Mouse (Mus musculus) limb, embryonic 10.5 days (tissue): ENCODE measurements around the gene Grik3. TPM values are rescaled to one million over a fixed set of nuclear protein-coding genes. Genes with fewer than 3 reads are reported as not detected.

Source experiments
- DNase-seq: peaks from one replicate; pipeline ENCODE4 v3.0.0-alpha.2; 2017; ENCODE audit warnings: low spot score
- H3K27ac ChIP-seq: fragments of 300-500 bp; sonication (generic); 2 replicates; pipeline ENCODE4 v1.5.1; 2016; ENCODE audit warnings: mild to moderate bottlenecking
- H3K27me3 ChIP-seq: fragments of 300-500 bp; sonication (generic); 2 replicates; pipeline ENCODE4 v1.6.1; 2016; ENCODE audit warnings: low read depth, mild to moderate bottlenecking; ENCODE audit not compliant: poor library complexity, severe bottlenecking
- H3K36me3 ChIP-seq: fragments of 300-500 bp; sonication (generic); 2 replicates; pipeline ENCODE4 v1.6.1; 2016; ENCODE audit warnings: mild to moderate bottlenecking, moderate library complexity
- H3K4me1 ChIP-seq: fragments of 300-500 bp; sonication (generic); 2 replicates; pipeline ENCODE4 v1.6.1; 2016
- H3K4me3 ChIP-seq: fragments of 300-500 bp; sonication (generic); 2 replicates; pipeline ENCODE4 v1.5.1; 2016; ENCODE audit warnings: mild to moderate bottlenecking, moderate library complexity
- H3K9me3 ChIP-seq: fragments of 300-500 bp; sonication (generic); replicated peaks from 2 replicates; pipeline ENCODE4 v1.6.1; 2016; ENCODE audit warnings: mild to moderate bottlenecking
- WGBS: fragments of 180-500 bp; shearing (Covaris S2); methylation state at CpG from one replicate; pipeline ENCODE4 v1.1.7; 2016; 5-methylcytosine and 5-hydroxymethylcytosine counted together
- polyA plus RNA-seq: library from polyadenylated mRNA; unstranded; fragments of >200 nt; fragmentation: Nextera tagmentation; extraction: Ambion mirVana; gene quantifications from 2 replicates; pipeline ENCODE4 v1.2.1, GENCODE M21; 2016

Gene Grik3
- polyA plus RNA-seq, 1 experiment from 2014 or later: not detected

DNA sequence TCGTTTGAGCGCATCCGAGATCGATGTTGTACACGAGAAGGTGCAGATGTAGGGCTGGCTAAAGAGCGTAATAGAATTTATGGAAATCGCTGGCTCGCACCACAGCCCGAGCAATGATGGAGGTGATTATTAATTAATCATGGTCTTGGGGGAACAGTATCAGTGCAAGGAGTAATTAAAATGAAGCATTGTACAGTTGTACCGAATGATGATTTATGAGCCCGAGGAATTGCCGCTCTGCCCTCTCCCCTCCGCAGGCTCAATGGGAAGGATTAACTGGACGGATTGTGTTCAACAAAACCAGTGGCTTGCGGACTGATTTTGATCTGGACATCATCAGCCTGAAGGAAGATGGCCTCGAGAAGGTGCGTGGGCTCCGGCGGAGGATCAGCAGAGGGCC is 165.5 kb downstream of the Grik3 start:
- peaks cover 12% of the 10 kb centered on the region for H3K4me1 ChIP-seq
- WGBS: 90% methylated on average over 19 of the region's 19 CpGs
- no peak for DNase-seq
- H3K9me3 ChIP-seq: no peaks in the 10 kb centered on the region
- H3K4me3 ChIP-seq: no peak overlapping the region
- H3K27ac ChIP-seq: no peak overlapping the region
- H3K36me3 ChIP-seq: no peaks in the 10 kb centered on the region
- H3K27me3 ChIP-seq: peaks cover 23% of the 10 kb centered on the region

GRCm38 (mm10) chr4:125658376-125658775 is 167.9 kb downstream of the Grik3 start:
- WGBS: 75% methylated on average over 8 of the region's 8 CpGs
- no peak for DNase-seq
- H3K27ac ChIP-seq: no peak overlapping the region
- H3K9me3 ChIP-seq: no peaks in the 10 kb centered on the region
- H3K4me3 ChIP-seq: no peak overlapping the region
- H3K36me3 ChIP-seq: no peaks in the 10 kb centered on the region
- 0 out of 2 replicates have a peak, but pooled peaks cover 14% of the 10 kb centered on the region for H3K27me3 ChIP-seq
- H3K4me1 ChIP-seq: peaks cover 5% of the 10 kb centered on the region

GRCm38 (mm10) chr4:125661982-125662381 is 171.5 kb downstream of the Grik3 start:
- no peaks in the 10 kb centered on the region for H3K36me3 ChIP-seq
- 0 out of 2 replicates have a peak, but pooled peaks cover 11% of the 10 kb centered on the region for H3K27me3 ChIP-seq
- H3K27ac ChIP-seq: no peak overlapping the region
- DNase-seq: no peak
- peaks cover 38% of the 10 kb centered on the region for H3K4me1 ChIP-seq
- no peak overlapping the region for H3K4me3 ChIP-seq
- no peaks in the 10 kb centered on the region for H3K9me3 ChIP-seq
- WGBS: 87% methylated on average over 6 of the region's 6 CpGs

GRCm38 (mm10) chr4:125663262-125663661 is 172.8 kb downstream of the Grik3 start:
- 0 out of 2 replicates have a peak, but pooled peaks cover 7% of the 10 kb centered on the region for H3K27me3 ChIP-seq
- H3K4me3 ChIP-seq: no peak overlapping the region
- no peak for DNase-seq
- 0 out of 2 replicates have a peak overlapping the region, but pooled peaks have one; percentile 44 for H3K27ac ChIP-seq
- no peaks in the 10 kb centered on the region for H3K9me3 ChIP-seq
- WGBS: 80% methylated on average over 8 of the region's 8 CpGs
- peaks cover 38% of the 10 kb centered on the region for H3K4me1 ChIP-seq
- no peaks in the 10 kb centered on the region for H3K36me3 ChIP-seq

- 50% methylated on average over 5 of the region's 5 CpGs for WGBS
- peak; percentile 67 for DNase-seq
- peaks cover 35% of the 10 kb centered on the region for H3K4me1 ChIP-seq
Observed at GRCm38 (mm10) chr4:125665955-125666354, 175.5 kb downstream of the Grik3 start.

GRCm38 (mm10) chr4:125682007-125682406 is 191.5 kb downstream of the Grik3 start:
- H3K9me3 ChIP-seq: no peaks in the 10 kb centered on the region
- H3K4me1 ChIP-seq: peaks cover 9% of the 10 kb centered on the region
- DNase-seq: no peak
- 0 out of 2 replicates have a peak, but pooled peaks cover 2% of the 10 kb centered on the region for H3K27me3 ChIP-seq
- no peak overlapping the region for H3K27ac ChIP-seq
- 93% methylated on average over 13 of the region's 13 CpGs for WGBS
- H3K36me3 ChIP-seq: no peaks in the 10 kb centered on the region
- no peak overlapping the region for H3K4me3 ChIP-seq

More at GRCm38 (mm10) chr4:125665955-125666354, 175.5 kb downstream of the Grik3 start:
- Histone ChIP-seq H3K9me3 (no peaks in the 10 kb centered on the region), H3K4me3 (no peak overlapping the region), H3K36me3 (no peaks in the 10 kb centered on the region), H3K27me3 (no peaks in the 10 kb centered on the region), H3K27ac (peak overlapping the region; percentile 68)

DNA sequence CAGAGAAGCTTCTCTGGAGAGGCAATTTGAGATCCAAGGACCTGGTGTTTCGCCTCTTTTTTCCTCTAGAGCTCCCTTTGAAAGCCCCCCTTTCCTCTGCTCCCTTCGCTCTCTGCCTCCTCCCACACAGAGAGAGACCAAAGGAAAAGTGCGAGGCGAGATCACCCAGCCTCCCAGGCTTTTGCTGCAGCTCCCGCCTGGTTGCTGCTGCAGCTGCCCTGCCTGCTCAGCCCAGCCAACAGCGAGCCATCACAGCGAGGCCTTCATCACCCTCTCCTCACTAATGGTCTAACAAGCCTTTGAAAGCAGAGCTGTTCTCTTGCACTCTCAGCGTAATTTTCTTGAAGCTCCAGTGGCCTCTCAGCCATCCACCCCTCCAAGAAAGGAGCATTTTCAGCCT is 196.6 kb downstream of the Grik3 start:
- H3K27ac ChIP-seq: no peak overlapping the region
- no peak for DNase-seq
- WGBS: 19% methylated on average over 8 of the region's 8 CpGs

GRCm38 (mm10) chr4:125695431-125695830 is 204.9 kb downstream of the Grik3 start:
- DNase-seq: no peak
- Histone ChIP-seq H3K36me3 (no peaks in the 10 kb centered on the region), H3K4me3 (no peak overlapping the region), H3K9me3 (no peaks in the 10 kb centered on the region), H3K27ac (no peak overlapping the region), H3K27me3 (peaks cover 80% of the 10 kb centered on the region), H3K4me1 (peaks cover 58% of the 10 kb centered on the region)
- 40% methylated on average over 6 of the region's 6 CpGs for WGBS

More for the DNA sequence above, 196.6 kb downstream of the Grik3 start:
- Histone ChIP-seq H3K4me3 (no peak overlapping the region), H3K4me1 (peaks cover 29% of the 10 kb centered on the region), H3K27me3 (peaks cover 37% of the 10 kb centered on the region), H3K36me3 (no peaks in the 10 kb centered on the region), H3K9me3 (no peaks in the 10 kb centered on the region)

- H3K27ac ChIP-seq: no peak overlapping the region
- H3K4me3 ChIP-seq: no peak overlapping the region
- H3K27me3 ChIP-seq: peaks cover 84% of the 10 kb centered on the region
- WGBS: 20% methylated on average over 18 of the region's 18 CpGs
- H3K36me3 ChIP-seq: no peaks in the 10 kb centered on the region
- peaks cover 51% of the 10 kb centered on the region for H3K4me1 ChIP-seq
- H3K9me3 ChIP-seq: no peaks in the 10 kb centered on the region
- DNase-seq: no peak
Observed at GRCm38 (mm10) chr4:125696182-125696939, 205.9 kb downstream of the Grik3 start.

DNA sequence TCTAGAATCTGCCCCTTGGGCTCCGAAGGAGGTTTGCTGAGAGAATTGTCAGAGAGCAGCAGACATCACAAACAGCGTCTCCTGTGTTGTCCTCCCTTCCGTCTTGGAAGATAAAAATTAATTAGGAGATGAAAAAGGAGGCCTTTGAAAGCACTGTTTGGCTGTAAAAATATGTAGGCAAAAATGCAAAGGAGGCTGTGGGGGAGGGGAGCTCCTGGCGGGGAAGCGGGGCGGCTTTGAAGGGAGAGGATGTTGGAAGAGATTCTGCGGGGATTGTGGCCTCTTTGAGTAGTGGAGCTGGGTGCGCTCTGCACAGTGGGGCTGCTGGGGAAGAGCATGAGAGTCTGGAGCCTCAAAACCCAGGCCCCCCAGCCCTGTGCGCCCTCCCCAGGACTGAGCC is 207.1 kb downstream of the Grik3 start:
- Histone ChIP-seq H3K27me3 (peaks cover 90% of the 10 kb centered on the region), H3K27ac (no peak overlapping the region), H3K36me3 (no peaks in the 10 kb centered on the region), H3K9me3 (no peaks in the 10 kb centered on the region), H3K4me1 (peaks cover 39% of the 10 kb centered on the region), H3K4me3 (no peak overlapping the region)
- WGBS: 38% methylated on average over 9 of the region's 9 CpGs
- DNase-seq: no peak

DNA sequence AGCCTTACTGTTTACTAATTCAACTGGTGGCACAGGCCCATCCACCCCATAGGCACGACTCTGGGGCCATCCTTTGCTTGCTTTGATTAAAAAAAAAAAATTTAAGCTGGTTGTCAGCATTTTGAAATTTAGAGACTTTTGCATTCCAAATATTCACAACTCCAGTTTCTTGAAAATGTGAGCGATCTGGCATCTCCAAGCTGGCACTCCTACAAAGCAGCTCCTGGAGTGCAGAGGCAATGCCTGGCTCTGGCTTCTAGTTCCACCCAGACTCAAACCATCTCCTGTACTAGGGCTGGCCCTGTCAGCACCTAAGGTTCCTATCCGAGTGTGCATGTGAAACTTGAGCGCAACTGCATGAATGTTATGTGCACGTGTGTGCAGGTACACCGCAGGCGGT is 208.6 kb downstream of the Grik3 start:
- H3K4me1 ChIP-seq: peaks cover 35% of the 10 kb centered on the region

DNA sequence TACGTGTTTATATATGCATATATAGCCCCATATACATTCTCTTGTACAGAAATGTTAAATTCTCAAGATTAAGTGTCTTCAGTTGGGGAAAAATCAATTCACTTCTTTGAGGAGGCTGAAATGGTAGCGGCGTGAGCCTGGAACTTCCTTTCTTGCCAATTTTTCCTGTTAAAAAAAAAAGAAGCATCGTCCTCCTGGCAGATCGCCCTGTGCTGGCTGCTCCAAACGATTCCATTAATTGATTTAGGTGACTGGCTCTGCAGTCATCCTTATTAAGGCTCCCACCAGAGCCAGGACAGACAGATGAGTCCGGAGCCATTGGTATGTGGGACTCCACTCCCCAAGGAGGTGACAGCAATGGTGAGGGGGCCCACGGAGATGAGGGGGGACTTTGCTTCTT is 209.8 kb downstream of the Grik3 start:
- Histone ChIP-seq H3K4me3 (no peak overlapping the region), H3K27ac (no peak overlapping the region), H3K27me3 (peaks cover 95% of the 10 kb centered on the region), H3K9me3 (no peaks in the 10 kb centered on the region), H3K4me1 (peaks cover 33% of the 10 kb centered on the region), H3K36me3 (no peaks in the 10 kb centered on the region)
- 83% methylated on average over 8 of the region's 8 CpGs for WGBS
- DNase-seq: no peak

More for the DNA sequence above, 208.6 kb downstream of the Grik3 start:
- no peak overlapping the region for H3K27ac ChIP-seq
- H3K9me3 ChIP-seq: no peaks in the 10 kb centered on the region
- H3K36me3 ChIP-seq: no peaks in the 10 kb centered on the region
- DNase-seq: no peak
- no peak overlapping the region for H3K4me3 ChIP-seq
- WGBS: 90% methylated on average over 7 of the region's 7 CpGs
- peaks cover 95% of the 10 kb centered on the region for H3K27me3 ChIP-seq

DNA sequence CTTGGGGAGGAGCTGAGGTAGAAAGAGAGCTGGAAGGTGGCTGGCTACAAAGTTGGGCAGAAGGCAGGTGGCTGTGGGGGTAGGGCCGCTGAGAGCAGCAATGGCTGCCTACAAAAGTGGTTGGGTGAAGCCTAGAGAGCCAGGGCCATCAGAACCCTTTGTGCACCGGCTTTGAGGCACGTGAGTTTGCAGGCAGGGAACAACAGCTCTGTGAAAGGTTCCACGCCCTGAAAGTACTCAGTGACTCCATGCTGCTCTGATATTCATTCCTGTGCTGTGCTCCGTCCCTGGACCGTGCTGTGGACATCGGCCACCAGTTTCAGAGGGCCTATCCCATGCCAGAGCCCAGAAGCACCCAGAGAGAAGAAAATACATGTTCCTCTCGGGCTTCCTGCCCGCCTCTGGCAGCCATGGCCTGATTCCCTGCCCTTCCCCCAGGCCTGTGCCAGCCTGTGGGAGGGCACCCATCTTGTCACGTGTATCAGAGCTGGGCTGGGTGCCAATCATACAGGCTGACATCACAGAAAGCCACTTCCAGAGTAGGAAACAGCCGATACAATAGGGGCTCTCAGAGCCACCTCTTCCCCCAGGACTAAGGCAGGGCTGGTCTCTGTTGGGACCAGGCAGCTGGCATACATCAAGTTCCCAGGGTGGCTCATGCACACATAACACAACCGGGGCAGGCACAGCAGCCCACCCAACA is 212.3 kb downstream of the Grik3 start:
- no peak overlapping the region for H3K4me3 ChIP-seq
- 77% methylated on average over 12 of the region's 12 CpGs for WGBS
- H3K9me3 ChIP-seq: no peaks in the 10 kb centered on the region
- no peak overlapping the region for H3K27ac ChIP-seq
- peaks cover 73% of the 10 kb centered on the region for H3K27me3 ChIP-seq
- no peaks in the 10 kb centered on the region for H3K36me3 ChIP-seq
- H3K4me1 ChIP-seq: peaks cover 25% of the 10 kb centered on the region
- no peak for DNase-seq
